Mouse (Mus musculus) adrenal gland, postnatal 25 days (tissue): Measurements from ENCODE around the gene Mei1. TPM values are rescaled to one million over a fixed set of nuclear protein-coding genes. Genes with fewer than 3 reads are reported as not detected.
"Not testable (repeated sequence)": the region's sequence is repeated elsewhere in the genome, so short reads cannot be mapped to it uniquely, and the experiment has no call there.

Experiments
- DNase-seq: peaks from one replicate; pipeline ENCODE4 v3.0.0; 2021; ENCODE audit warnings: mixed read lengths
- total RNA-seq: library from RNA; stranded (reverse); gene quantifications from 2 replicates; pipeline ENCODE4 v1.2.3, GENCODE M21; 2021

Mei1 gene
- total RNA-seq, 1 experiment from 2014 or later = 4.3 TPM

DNA sequence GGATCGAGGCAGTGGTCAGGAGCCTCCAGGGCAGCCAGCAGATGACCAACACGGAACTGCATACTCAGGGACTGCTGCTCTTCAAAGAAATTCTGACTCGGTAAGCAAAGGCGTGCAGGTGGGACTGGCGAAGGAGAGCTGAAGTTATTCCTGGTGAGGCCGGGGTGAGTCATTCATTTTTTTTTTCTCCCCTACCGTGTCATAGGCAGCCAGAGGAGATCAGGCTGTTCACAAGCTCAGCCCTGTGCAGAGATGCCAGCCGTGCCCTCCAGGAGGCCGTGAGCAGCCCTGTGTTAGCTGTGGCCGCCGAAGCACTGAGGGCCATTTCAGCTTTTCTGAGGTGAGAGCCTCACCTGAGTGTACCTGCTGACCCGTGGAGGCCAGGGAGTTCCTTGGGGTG, 16.3 kb downstream of the Mei1 start:
- DNase-seq = peak; percentile 17

DNA sequence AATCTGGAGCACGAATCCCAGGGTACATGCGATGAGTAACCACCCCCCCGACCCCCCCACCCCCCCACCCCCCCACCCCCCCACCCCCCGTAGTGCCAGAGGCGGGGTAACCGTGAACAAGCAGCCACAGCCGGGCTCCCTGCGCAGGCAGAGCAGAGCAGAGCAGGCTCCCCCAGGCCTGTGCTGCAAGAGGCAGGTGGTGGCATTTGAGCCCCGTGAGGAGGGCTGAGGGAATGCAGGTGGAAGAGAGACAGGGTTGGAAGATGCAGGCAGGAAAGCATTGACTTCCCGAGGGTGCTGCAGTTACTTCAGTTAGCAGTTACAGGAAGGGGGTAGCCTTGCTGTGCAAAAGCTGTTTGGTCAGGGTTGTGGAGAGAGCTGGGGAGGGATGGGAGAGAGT, 17.5 kb downstream of the Mei1 start:
- no peak for DNase-seq

DNA sequence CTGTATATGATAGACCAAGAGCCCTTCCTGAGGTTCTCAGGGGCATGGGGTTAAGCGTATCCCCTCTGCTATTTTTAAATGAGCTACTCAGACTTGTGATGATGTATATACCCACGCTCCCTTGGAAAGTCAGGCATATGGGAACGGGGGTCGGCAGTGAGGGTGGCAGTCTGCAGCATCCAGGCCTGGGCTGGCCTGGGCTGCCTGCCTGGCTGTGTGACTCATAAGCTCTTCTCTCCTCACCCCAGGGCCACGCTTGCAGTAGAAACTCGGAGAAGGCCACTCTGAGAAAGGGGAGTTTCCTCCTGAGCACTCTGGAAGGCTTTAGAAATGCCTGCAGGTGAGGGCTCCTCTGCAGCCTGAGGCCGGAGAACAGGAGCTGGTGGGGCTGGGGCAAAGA, 21.3 kb downstream of the Mei1 start:
- DNase-seq = peak; percentile 10

DNA sequence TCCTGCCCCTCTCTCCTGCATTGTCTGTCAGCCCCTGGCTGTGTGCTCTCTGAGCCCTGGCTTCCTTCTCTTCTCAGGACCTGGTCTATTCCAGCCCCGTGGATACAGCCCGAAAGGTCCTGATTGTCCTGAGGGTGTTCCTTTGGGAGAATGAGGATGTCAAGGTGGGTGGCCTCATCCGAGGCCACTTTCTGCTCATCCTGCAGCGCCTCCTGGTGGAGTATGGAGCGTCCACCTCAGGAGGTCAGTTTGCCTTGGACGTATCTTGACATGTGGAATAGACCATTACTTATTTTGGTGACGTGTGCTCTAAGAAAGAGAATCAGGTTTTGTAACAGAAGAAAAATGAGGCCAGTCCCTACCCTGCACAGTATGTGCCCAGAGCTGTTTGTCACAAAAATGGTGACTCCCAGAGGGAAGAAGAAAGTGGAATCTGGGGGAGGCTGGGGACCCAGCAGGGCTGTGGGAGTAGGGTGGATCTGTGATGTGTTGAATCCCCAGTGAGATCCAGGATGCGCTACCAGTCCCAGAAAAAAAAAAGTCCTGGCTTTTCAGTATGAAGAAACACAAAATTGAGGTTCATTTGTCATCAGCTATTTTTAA, 37.3 kb downstream of the Mei1 start:
- peak; percentile 74 for DNase-seq

DNA sequence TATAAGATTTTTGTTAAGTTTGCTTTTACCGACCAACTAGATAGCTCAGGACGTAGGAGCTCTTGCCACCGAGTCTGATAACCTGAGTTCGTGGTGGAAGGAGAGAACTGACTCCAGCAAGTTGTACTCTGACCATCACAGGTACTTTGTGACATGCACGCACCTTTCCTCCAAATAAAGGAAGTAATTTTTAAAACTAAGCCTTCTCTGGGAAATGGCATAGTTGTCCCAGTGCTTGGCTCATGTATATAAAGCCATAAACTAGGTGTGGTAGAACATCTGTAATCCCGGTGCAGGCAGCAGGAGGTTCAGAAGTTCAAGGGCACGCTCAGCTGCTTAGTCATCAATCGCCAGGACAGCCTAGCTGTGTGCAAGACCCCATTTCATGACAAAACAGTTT, 50.7 kb downstream of the Mei1 start:
- no peak for DNase-seq

DNA sequence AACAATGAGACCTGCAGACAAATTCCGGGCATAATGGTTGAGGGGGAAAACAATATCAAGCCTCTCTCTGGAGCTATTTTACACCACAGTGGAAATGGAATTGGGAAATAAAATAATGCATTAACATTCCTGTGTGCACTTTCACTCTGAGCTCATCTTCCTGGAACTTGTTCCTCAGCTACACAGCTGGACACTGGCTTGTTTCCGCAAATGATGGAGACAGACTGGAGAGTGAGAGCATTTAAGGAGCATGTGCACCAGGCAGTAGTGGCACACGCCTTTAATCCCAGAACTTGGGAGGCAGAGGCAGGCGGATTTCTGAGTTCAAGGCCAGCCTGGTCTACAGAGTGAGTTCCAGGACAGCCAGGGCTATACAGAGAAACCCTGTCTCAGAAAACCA, 56.9 kb downstream of the Mei1 start:
- DNase-seq = not testable (repeated sequence)

DNA sequence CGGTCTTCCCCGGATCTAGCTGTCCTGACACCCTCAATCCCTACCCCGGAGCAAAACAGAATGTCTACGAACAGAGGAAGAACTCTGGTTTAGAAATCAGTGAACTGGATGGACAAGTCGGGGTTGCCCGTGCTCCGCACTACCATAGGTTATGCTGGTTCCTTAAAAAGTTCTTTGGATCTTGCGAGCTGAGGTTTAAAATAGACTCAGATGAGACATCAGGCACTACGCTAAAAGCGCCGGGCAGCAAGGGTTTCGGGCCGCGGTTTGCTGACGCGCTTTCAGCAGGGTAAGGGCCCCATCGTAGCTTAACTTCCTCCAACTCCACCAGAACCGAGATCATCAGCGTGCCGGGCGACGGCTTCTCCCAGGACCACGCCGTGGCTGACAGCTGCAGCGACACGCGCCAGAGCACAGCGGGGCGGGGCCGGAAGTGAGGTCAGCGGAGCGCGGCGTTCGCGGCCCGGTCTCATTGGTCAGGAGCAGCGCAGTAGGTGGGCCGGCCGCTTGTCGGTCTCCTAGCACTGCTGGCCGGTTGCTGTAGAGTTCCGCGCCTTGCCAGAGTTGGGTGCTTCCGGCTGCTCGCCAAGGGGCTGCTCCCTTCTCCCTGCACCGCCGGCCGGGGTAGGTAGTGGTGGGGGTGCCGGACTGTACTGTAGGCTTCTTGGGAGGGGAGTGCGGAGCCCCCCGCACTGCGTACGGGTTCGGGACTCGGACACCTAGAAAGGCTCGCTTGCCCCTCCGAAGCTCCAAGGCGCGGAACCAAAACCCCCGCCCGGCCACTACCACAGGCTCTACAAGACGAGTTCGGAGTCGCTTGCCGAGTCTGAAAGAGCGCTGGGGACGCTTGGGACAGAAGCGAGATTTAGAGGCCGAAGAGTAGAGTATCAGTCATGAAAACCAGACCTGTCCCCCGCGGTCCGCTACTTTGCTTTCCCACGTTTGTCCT, 57.9 kb downstream of the Mei1 start, which contains the start of gene Ccdc134:
Gene Ccdc134 (plus strand): TSS at position 497 of the 949 bp plus-strand sequence.
- peak; percentile 98 for DNase-seq

DNA sequence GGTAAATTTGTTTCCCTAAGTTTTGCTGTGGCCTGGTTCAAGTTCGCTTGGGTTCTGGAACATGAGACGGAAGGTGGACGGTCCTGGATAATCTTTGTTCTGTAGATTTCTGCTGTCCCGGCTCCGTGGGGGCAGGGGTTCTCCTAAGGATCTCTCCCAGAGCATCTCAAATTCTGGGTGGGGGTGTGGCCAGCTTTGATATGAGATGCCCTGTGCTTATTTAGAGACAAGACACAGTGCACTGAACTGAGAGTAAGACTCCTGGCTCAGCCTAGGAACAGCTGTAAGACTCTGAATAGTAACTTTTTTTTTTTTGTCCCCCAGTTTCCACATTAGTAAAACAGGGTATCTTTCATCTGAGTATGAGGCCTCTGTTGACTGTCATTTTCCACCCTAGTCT, 58.6 kb downstream of the Mei1 start:
- DNase-seq = no peak

DNA sequence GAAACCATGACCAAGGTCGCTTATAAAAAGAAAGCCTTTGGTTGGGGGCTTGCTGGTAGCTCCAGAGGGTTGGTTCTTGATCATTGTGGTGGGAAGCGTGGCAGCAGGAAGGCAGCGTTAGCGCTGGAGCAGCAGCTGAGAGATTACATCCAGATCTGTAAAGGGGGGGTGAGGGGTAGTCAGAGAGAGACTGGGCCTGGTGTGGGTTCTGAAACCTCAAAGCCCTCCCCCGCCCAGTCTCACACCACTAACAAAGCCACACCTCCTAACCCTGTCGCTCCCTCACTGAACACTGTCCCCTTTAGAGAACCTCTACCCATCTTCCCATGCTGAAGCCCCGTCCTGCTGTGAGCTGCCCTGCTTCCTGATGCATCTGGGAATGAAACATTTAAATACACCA, 60.8 kb downstream of the Mei1 start:
- no peak for DNase-seq

DNA sequence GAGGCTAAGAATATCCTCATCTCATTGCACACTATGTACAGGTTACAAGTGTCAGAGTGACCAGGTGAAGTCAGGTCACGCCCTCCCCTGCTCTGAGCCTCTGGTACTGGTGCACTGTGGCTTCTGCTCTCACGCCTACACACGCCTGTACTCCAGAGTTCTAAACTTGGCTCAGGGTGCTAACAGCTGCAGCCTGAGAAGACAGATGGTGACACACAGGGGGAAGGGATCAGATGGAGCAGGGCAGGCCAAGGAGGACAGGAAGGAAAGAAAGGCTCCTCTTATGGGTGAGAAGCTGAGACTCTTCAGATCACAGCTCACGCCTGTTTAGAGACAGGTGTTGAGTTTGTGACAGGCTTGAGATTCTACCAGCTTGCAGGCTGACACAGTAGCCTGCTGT, 65.6 kb downstream of the Mei1 start:
- DNase-seq = no peak

DNA sequence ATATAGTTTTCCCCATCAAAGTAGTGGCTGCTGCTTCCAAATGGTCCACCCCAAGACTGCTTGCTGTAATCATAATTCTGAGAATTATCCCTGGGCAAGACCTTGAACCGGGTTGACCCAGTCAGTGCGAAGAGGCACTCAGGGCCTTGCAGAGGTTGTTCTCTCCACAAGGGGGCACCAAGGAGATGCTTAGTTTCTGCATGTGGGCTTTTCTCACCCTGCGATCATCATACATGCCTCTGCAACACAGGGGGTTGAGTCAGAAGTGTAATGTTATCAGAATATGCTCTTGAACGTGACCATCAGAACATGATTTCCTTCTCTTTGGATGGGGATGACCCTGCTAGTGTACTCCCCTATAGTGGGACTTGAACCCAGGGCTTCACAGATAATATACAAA, 68.8 kb downstream of the Mei1 start:
- DNase-seq = peak; percentile 46

DNA sequence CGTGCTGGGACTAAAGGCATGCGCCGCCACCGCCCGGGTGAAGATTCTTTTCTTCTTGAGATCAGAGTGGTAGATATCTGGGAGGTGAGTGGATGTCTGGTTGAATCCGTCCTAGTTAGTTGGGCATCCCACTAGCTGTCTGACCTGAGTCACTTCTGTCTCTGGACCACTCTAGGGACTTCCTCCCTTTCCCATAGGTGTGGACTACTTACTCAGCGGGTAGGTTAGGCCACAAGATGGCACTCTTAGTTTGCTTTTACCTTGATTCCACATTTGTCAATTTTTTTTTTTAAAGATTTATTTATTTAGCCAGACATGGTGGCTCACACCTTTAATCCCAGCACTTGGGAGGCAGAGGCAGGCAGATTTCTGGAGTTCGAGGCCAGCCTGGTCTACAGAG, 69.4 kb downstream of the Mei1 start:
- no peak for DNase-seq

DNA sequence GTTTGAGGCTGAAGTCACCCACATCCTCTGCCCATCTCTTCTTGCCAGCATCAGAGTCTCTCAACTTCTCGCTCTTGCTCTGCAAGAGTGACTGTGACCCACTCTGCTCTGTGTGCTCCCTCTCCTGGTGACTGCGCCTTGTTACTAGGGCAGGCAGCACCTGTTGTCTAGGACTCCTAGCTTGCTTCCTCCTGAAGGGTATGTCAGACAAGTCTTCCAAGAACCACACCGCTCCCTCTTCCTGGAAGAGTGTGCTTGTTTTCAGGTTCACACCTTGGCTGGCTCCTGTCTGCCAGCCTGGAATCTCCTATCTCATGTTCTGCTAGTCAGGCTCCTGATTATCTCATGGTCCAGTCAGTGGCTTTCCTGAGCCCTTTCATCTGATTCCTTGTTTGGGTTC, 70.6 kb downstream of the Mei1 start:
- no peak for DNase-seq

DNA sequence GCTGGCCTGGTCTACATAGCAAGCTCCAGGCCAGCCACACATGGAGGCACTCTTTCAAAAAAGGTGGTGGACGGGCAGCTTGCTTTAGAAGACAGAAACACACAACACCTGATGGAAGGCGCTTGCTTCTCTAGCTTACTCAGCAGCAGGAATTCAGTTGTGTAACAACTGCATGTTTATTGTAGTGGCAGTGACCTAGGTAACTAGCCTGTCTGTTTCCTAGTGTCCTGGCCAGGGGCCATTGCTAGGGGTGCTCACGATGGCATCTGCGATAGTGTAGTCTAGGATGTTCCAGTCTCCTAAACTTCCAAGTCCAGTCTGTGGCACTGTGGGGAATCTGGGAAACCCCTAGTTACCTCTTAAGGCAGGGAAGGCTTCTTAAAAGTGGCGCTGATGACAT, 74.4 kb downstream of the Mei1 start:
- no peak for DNase-seq

DNA sequence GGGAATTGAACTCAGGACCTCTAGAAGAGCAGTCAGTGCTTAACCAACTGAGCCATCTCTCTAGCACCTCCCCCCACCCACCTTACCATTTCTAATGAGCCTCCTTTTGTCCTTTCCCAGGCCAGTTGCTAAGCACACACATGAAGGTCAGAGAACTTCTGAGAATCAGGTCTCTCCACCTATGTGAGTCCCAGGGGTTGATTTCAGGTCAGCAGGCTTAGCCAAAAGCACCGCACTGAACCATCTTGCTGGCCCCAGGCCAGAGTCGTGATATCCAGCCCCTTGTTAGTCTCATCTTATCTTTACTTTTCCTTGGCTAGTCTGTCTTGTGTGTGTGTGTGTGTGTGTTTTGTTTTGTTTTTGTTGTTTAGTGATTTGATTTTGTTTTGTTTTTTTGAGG, 75.6 kb downstream of the Mei1 start:
- no peak for DNase-seq

DNA sequence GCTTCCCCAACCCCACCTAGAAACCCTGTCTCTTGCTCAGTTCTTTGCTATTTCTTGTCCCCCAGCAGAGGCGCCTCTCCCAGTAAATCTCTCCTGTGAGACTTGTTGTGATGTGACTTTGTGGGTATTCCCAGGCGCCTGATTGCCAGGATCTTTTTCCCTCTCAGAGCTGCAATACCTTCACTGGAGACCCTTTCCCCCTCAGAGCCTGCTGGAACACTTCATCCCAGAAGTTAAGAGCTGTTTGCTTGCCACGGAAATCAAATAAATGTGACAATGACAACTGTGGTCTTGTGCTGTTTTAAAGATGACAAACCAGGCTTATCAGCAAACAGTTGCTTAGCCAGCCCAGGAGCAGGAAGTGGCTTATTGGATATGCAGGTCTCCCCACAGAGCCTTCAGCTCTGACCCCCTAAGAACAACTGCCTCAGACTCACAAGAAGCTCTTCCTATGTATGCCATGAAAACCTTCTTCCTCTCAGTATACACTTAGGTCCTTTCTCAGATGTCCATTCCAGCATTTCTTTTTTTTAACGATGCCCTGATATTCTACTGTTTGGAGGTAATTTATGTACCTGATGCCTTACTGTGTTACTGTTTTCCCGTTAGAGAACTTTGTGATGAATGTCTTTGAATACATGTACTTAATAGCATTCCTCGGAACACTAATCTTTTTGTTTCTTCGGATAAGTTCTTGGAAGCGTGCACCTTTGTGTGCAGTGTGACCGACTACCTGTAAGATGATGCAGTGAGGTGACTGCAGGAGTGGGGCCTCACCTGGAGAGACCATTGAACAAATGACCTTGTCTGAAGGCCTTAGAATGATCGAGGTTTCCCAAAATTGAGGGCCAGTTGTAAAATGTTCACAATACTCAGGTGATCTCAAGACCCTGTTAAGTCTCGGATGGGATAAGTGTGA, 76.3 kb downstream of the Mei1 start:
- DNase-seq = no peak

DNA sequence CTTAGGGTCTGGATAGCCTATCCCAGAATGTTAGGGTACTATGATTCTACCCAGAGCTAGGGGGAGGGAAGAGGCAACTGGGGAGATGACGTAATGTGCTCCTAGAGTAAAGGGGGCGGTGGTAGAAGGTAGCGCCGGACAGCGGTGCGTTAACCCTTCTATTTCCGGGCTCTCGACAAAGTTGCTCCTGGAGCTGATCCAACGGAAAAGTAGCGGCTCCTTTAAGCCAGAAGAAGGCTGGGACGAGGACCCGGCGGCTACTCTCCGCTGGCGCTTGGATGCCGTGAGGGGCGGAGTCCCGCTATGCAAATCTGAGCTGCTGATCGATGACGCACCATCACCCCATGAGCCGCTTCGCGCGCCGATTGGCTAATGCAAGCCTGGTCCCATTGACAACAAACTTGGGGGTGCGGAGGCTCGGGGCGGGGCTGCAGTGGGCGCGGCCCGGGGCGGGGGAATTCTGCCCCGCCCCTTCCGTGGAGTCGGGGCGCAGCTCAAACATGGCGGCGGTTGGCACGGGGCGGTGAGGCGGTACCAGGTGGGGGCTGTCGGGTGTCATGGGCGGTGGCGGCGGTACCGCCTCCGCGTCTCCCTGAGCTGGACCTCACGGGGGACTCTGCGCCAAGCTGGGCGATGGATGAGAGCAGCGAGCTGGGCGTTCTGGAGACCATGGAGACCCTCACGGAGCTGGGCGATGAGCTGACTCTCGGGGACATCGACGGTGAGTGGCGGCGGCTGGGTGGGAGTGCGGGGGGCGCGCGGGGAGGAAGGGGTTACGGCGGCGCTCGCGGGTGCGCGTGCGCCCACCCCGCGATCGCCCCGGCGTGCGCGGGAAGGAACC, 77.2 kb downstream of the Mei1 start, which contains the start of gene Srebf2:
Gene Srebf2 (plus strand): TSS at position 412 of the 841 bp plus-strand sequence.
- DNase-seq = peak; percentile 99

DNA sequence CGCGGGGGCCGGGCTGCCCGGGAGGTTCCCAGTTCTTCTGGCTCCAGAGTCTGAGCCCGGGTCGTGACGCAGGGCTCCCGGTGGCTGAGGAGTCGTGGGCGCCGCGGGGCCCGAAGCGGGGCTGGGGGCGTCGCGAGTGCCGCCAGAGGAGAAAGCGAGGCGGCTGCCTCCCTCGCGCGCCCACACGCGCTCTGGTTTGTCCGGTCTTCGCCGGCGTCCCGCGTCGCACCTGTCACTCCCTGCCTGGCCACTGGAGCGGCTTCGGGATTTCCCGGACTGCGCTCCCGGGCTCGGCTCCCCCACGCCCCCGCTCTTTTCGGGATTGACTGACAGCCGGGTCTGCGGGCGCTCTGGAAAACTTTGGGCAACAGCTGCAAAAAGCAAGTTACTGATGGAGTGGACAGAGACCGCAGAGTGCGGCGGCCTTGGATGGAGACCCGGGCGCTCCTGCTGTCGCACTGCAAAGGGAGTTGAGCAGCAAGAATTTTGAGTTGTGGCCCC, 77.9 kb downstream of the Mei1 start:
- peak; percentile 59 for DNase-seq

DNA sequence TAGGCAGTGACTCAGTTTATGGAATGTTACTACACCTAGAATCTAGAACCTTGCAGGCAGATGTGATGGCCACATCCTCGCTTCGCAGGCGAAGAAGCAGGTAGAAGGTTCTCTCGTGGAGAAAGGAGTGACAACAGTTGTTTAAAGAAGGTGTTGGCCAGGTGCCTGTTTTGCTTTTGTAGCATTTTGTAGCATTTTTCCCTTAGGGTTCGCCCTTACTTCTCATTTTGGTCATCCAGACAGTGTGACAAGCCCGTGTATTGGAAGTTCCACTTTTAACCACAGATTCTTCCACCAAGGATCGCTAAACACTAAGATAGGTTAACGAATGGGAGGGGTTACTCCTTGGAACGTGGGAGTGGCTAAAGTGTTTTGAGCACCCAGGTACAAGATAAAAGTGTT, 78.7 kb downstream of the Mei1 start:
- no peak for DNase-seq

DNA sequence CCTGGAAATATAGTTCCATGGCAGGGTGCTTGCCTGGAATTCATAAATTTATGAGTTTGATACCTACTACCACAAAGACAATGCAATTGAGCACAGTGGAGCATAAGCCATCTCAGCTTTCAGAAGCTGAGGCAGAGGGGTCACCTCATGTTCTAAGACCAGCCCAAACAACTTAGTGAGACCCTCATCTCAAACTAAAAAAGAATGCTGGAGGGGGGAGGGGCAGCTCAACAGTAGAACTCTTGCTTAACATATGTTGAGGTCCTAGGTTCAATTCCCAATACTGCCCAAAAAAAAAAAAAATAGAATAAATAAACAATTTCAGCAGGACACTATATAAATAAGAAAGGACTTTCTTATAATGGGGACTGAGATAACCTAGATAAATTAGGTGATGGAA, 80.2 kb downstream of the Mei1 start:
- no peak for DNase-seq

DNA sequence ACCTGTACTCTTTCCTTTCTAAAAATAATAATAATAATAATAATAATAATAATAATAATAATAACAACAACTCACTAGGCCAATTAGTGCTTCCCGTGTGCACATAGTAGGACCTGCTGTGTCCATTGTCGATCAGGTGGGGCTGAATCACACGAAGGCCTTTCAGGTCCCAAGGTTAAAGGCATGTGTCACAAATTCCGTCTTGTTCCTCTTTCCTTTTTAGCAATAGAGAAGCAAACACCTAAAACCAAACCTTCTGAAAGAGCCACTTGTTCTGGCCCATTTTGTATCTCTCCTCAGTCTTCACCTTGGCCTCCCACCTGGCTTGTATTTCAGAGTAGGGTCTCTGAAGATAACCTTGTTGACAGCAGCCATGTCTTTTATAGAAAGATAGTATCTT, 81.4 kb downstream of the Mei1 start:
- no peak for DNase-seq
